In genomic region chr11:88645821-88646220, GRCm38 (mm10) we compare ENCODE assay signal across 15 mouse cellular contexts.
A peak's percentile ranks its signal among the peaks of the same experiment; 100 is the strongest.
DNase-seq lines count a peak whose midpoint lies in the region; ATAC-seq and TF ChIP-seq lines count a peak whose summit lies in the region.
"Had no signal": no experiment of that assay in that cellular context is flagged by ENCODE, and none has a peak within 500 bp of the region (broad histone marks: within the 10 kb centered on the region; RNA-seq: fewer than 3 reads in every experiment).

No protein-coding gene starts in this region.

- 91% methylated on average over 7 of the region's 7 CpGs for WGBS in liver, adult 2 months
- WGBS in liver, embryonic 12.5 days (ENCODE audit: insufficient replicate concordance) = 74% methylated on average over 7 of the region's 7 CpGs
- 50% methylated on average over 7 of the region's 7 CpGs for WGBS in forebrain, embryonic 11.5 days
- WGBS in hindbrain, embryonic 13.5 days = 68% methylated on average over 7 of the region's 7 CpGs
- 72% methylated on average over 7 of the region's 7 CpGs for WGBS in neural tube, embryonic 14.5 days

- peak; percentile 19; the same call in 1 of the 2 replicates for TF ChIP-seq CTCF in liver, adult 2 months (IDR thresholded peaks at IDR 0.05; ENCODE audit: low read depth, low read length)

- no peaks in the 10 kb centered on the region for H3K9me3 ChIP-seq in liver, embryonic 12.5 days (replicated peaks)
- no peaks in the 10 kb centered on the region for H3K9me3 ChIP-seq in forebrain, embryonic 11.5 days (ENCODE audit: control insufficient read depth, low read length)
- no peaks in the 10 kb centered on the region for H3K9me3 ChIP-seq in hindbrain, embryonic 13.5 days
- H3K9me3 ChIP-seq in neural tube, embryonic 14.5 days (ENCODE audit: control insufficient read depth, low read length) = no peaks in the 10 kb centered on the region
- H3K9me3 ChIP-seq: liver, embryonic 13.5 days; stomach, embryonic 15.5 days had no signal

- no peak for TF ChIP-seq POLR2A in liver, adult 2 months (IDR thresholded peaks at IDR 0.05; ENCODE audit: extremely low read depth, insufficient read depth, low read length)

- no peak for ATAC-seq in liver, embryonic 12.5 days
- no peak for ATAC-seq in forebrain, embryonic 11.5 days (replicated peaks; ENCODE audit: low FRiP score)
- ATAC-seq in hindbrain, embryonic 13.5 days (ENCODE audit: low FRiP score) = no peak
- no peak for ATAC-seq in neural tube, embryonic 14.5 days (ENCODE audit: low read depth)
- ATAC-seq: Patski had no signal

- no peaks in the 10 kb centered on the region for H3K27me3 ChIP-seq in liver, adult 2 months (ENCODE audit: control insufficient read depth, insufficient read depth, low read length)
- no peaks in the 10 kb centered on the region for H3K27me3 ChIP-seq in liver, embryonic 12.5 days (replicated peaks)
- no peaks in the 10 kb centered on the region for H3K27me3 ChIP-seq in forebrain, embryonic 11.5 days (ENCODE audit: control insufficient read depth, insufficient read depth, low read length)
- no peaks in the 10 kb centered on the region for H3K27me3 ChIP-seq in hindbrain, embryonic 13.5 days
- H3K27me3 ChIP-seq in neural tube, embryonic 14.5 days (ENCODE audit: control insufficient read depth, insufficient read depth, low read length) = no peaks in the 10 kb centered on the region
- H3K27me3 ChIP-seq: liver, embryonic 13.5 days; Patski; stomach, embryonic 15.5 days had no signal

- no peak overlapping the region for H3K4me3 ChIP-seq in liver, adult 2 months (ENCODE audit: insufficient read depth, low read depth, low read length)
- H3K4me3 ChIP-seq in liver, embryonic 12.5 days = no peak overlapping the region
- no peak overlapping the region for H3K4me3 ChIP-seq in forebrain, embryonic 11.5 days (ENCODE audit: low read depth, low read length)
- H3K4me3 ChIP-seq in hindbrain, embryonic 13.5 days = no peak overlapping the region
- H3K4me3 ChIP-seq in neural tube, embryonic 14.5 days (ENCODE audit: low read depth, low read length) = no peak overlapping the region
- H3K4me3 ChIP-seq: liver, embryonic 13.5 days; stomach, embryonic 15.5 days had no signal

- H3K9ac ChIP-seq in liver, adult 2 months (ENCODE audit: low read depth, low read length) = no peak overlapping the region
- no peak overlapping the region for H3K9ac ChIP-seq in liver, embryonic 12.5 days
- no peak overlapping the region for H3K9ac ChIP-seq in forebrain, embryonic 11.5 days (ENCODE audit: low read length)
- no peak overlapping the region for H3K9ac ChIP-seq in hindbrain, embryonic 13.5 days
- H3K9ac ChIP-seq in neural tube, embryonic 14.5 days (replicated peaks; ENCODE audit: low read depth, low read length) = no peak overlapping the region
- H3K9ac ChIP-seq: liver, embryonic 13.5 days; stomach, embryonic 15.5 days had no signal

- H3K79me2 ChIP-seq in liver, adult 2 months (ENCODE audit: control insufficient read depth, insufficient read depth, low read length) = no peaks in the 10 kb centered on the region; the same call in 1 of the 2 replicates

- H3K4me2 ChIP-seq in liver, embryonic 12.5 days = no peak overlapping the region
- H3K4me2 ChIP-seq in forebrain, embryonic 11.5 days (ENCODE audit: low read depth, low read length, severe bottlenecking) = no peak overlapping the region
- H3K4me2 ChIP-seq in hindbrain, embryonic 13.5 days = no peak overlapping the region
- H3K4me2 ChIP-seq in neural tube, embryonic 14.5 days (ENCODE audit: low read depth, low read length) = no peak overlapping the region
- H3K4me2 ChIP-seq: liver, embryonic 13.5 days; stomach, embryonic 15.5 days had no signal

- no peaks in the 10 kb centered on the region for H3K36me3 ChIP-seq in liver, adult 2 months (ENCODE audit: control insufficient read depth, insufficient read depth, low read length)
- peaks cover 10% of the 10 kb centered on the region; the same call in 1 of the 2 replicates for H3K36me3 ChIP-seq in liver, embryonic 12.5 days
- no peaks in the 10 kb centered on the region for H3K36me3 ChIP-seq in forebrain, embryonic 11.5 days (ENCODE audit: control insufficient read depth, insufficient read depth, low read length)
- peaks cover 10% of the 10 kb centered on the region; the same call in 1 of the 2 replicates for H3K36me3 ChIP-seq in hindbrain, embryonic 13.5 days
- H3K36me3 ChIP-seq in neural tube, embryonic 14.5 days (ENCODE audit: control insufficient read depth, insufficient read depth, low read length) = no peaks in the 10 kb centered on the region

- no peak for DNase-seq in liver, adult 2 months (ENCODE audit: extremely low read depth, low read depth, low spot score)
- DNase-seq in forebrain, embryonic 11.5 days (ENCODE audit: low spot score) = no peak
- DNase-seq in cerebellum, adult 11 months = no peak
- no peak for DNase-seq in adrenal gland, postnatal 25 days
- DNase-seq: adrenal gland, postnatal 14 days; heart, adult 11 months; kidney, postnatal 36 days; liver, embryonic 13.5 days; lung, postnatal 4 days; right cerebral cortex, adult 18-20 months had no signal

- H3K4me1 ChIP-seq in liver, adult 2 months (ENCODE audit: control insufficient read depth, insufficient read depth, low read length) = peaks cover 6% of the 10 kb centered on the region
- H3K4me1 ChIP-seq in liver, embryonic 12.5 days = 0 out of 2 replicates have a peak, but pooled peaks cover 16% of the 10 kb centered on the region
- H3K4me1 ChIP-seq in forebrain, embryonic 11.5 days (replicated peaks; ENCODE audit: control insufficient read depth, insufficient read depth, low read length) = peaks cover 27% of the 10 kb centered on the region
- peaks cover 86% of the 10 kb centered on the region for H3K4me1 ChIP-seq in hindbrain, embryonic 13.5 days (replicated peaks)
- peaks cover 43% of the 10 kb centered on the region for H3K4me1 ChIP-seq in neural tube, embryonic 14.5 days (ENCODE audit: control insufficient read depth, insufficient read depth, low read length)

- H3K27ac ChIP-seq in liver, adult 2 months (replicated peaks; ENCODE audit: insufficient read depth, low read depth, low read length) = no peak overlapping the region
- no peak overlapping the region for H3K27ac ChIP-seq in liver, embryonic 12.5 days
- peak overlapping the region; percentile 74 for H3K27ac ChIP-seq in forebrain, embryonic 11.5 days (ENCODE audit: low read depth, low read length)
- peak overlapping the region; percentile 79 for H3K27ac ChIP-seq in hindbrain, embryonic 13.5 days
- H3K27ac ChIP-seq in neural tube, embryonic 14.5 days (ENCODE audit: low read depth, low read length) = peak overlapping the region; percentile 2
- H3K27ac ChIP-seq: liver, embryonic 13.5 days; stomach, embryonic 15.5 days had no signal

Comparison
In these comparisons a context has a peak if more than half of its experiments do, and no peak if none do; other contexts are left out.
1. H3K27ac ChIP-seq: peak in forebrain, embryonic 11.5 days (single experiment), hindbrain, embryonic 13.5 days (single experiment) and neural tube, embryonic 14.5 days (single experiment); none in liver, adult 2 months (single experiment) and liver, embryonic 12.5 days (single experiment).